Mouse (Mus musculus) left cerebral cortex, adult 2 months (tissue): Measurements from ENCODE around the gene Kcnk6. TPM values are rescaled to one million over a fixed set of nuclear protein-coding genes. Genes with fewer than 3 reads are reported as not detected.

Experiments used
- DNase-seq, 2 experiments: peaks; one replicate each; pipeline ENCODE4 v3.0.0; 2021 to 2022; ENCODE audit warnings: low spot score in 2 of 2, mixed read lengths in 1 of 2; ENCODE audit errors: extremely low spot score in 1 of 2
- H3K27ac ChIP-seq: fragments of 200-600 bp; 2 replicates; pipeline ENCODE4 v1.8.1; 2022
- H3K4me3 ChIP-seq: fragments of 200-600 bp; 2 replicates; pipeline ENCODE4 v1.8.1; 2022
- CTCF ChIP-seq: fragments of 200-600 bp; IDR thresholded peaks from 2 replicates; pipeline ENCODE4 v1.8.1; 2022; ENCODE audit warnings: antibody characterized with exemption, mild to moderate bottlenecking, moderate library complexity
- intact Hi-C: fragments of 180-260 bp; cut with DNase I; formaldehyde crosslinking; loops from one replicate; pipeline ENCODE4 v1.15.1; 2025
- total RNA-seq, 2 experiments: library from RNA; stranded (reverse); gene quantifications; 2 replicates each; pipeline ENCODE4 v1.2.3; 2021

Gene Kcnk6
- total RNA-seq, 2 experiments from 2014 or later: 2.9 to 3.3 TPM

- intact Hi-C loops: loop anchor here (10.0 kb wide), 1 partner anchor 185 kb away; no protein-coding TSS in a partner anchor
Measured at GRCm38 (mm10) chr7:29179323-29179722, 53.0 kb downstream of the Kcnk6 start.

DNA sequence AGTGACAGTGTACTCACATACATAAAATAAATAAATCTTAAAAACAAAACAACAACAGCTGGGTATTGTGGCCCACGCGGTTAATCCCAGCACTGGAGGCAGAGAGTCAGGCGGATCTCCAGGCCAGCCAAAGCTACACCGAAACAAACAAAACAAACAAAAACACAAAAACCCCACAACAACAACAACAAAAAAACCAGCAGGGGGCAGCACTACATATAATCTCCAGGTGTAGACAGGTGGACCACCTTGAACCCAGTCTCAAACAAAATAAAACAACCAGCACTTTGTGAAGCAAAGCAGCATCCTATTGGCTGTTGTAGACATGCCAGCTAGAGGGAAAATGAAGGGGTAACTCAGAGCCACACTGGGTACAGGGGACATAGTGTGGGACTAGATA is 54.2 kb downstream of the Kcnk6 start:
- Histone ChIP-seq H3K4me3 (no peak overlapping the region), H3K27ac (no peak overlapping the region)
- intact Hi-C loops: loop anchor here (10.0 kb wide), 1 partner anchor 187 kb away; no protein-coding TSS in a partner anchor
- peak; percentile 39 for TF ChIP-seq CTCF
- no peak for DNase-seq

More at GRCm38 (mm10) chr7:29179323-29179722, 53.0 kb downstream of the Kcnk6 start:
- Histone ChIP-seq H3K4me3 (peak overlapping the region; percentile 87), H3K27ac (no peak overlapping the region)
- TF ChIP-seq CTCF: no peak
- no peak for DNase-seq

DNA sequence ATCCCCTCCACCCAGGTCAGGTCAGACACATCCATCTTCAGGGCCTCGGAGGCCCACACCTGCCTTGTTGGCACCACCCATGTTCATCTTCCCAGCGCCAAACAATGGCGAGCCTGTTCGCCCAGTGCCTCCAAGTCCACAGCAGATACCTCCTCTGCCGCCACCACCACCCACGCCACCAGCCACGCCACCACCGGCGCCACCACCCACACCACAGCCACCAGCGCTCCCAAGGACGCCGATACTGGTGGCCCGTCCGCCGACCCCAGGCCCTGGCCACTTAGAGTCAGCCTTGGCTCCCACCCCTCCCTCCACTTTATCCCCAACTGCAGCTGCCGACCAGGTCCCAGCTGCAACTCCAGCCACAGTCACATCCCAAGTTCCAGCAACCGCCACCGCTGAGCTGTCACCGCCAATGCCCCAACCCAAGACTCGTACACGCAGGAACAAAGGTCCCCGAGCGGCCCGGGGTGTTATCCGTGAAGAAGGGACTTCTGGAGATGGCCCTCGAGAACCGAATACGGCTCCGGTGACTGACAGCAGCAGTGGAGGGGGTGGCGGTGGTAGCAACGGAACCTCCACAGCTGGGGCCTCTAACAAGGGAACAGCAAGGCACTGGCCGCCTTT is 59.8 kb downstream of the Kcnk6 start:
- intact Hi-C loops: loop anchor here (10.0 kb wide), 1 partner anchor 192 kb away; no protein-coding TSS in a partner anchor
- DNase-seq: peak in 1 of 2 experiments; percentile 12
- Histone ChIP-seq H3K27ac (no peak overlapping the region), H3K4me3 (no peak overlapping the region)
- TF ChIP-seq CTCF: no peak

Other genes with a start within 250 kb of the Kcnk6 start
- gene Ryr1, start 107.3 kb downstream of the Kcnk6 start, total RNA-seq: 10 to 100 TPM in 1 of 2 experiments, 1 to 10 TPM in 1; 7.7 to 10.5 TPM
- 1 to 10 TPM; 1.2 to 1.4 TPM for gene Rasgrp4, start 97.7 kb downstream of the Kcnk6 start, total RNA-seq
- gene Fam98c, start 76.3 kb downstream of the Kcnk6 start, total RNA-seq: 10 to 100 TPM; 34.3 to 38.3 TPM
- 1 to 10 TPM; 1.4 to 1.8 TPM for gene Ggn, start 62.3 kb downstream of the Kcnk6 start, total RNA-seq
- 10 to 100 TPM; 56.0 to 59.3 TPM for gene Spred3, start 62.1 kb downstream of the Kcnk6 start, total RNA-seq
- 100 to 1,000 TPM; 128 to 132 TPM for gene Psmd8, start 51.8 kb downstream of the Kcnk6 start, total RNA-seq
- 1 to 10 TPM; 1.3 TPM for gene Catsperg1, start 18.5 kb downstream of the Kcnk6 start, total RNA-seq
- gene Yif1b, start 5.8 kb upstream of the Kcnk6 start, total RNA-seq: 10 to 100 TPM; 44.3 to 47.2 TPM
- gene 2200002D01Rik, start 16.0 kb upstream of the Kcnk6 start, total RNA-seq: under 1 TPM in 1 of 2 experiments, not detected in 1; 0.32 TPM
- gene Spint2, start 49.4 kb upstream of the Kcnk6 start, total RNA-seq: 10 to 100 TPM; 26.4 to 27.8 TPM
- gene Ppp1r14a, start 56.8 kb upstream of the Kcnk6 start, total RNA-seq: 10 to 100 TPM; 15.1 to 18.2 TPM
- 100 to 1,000 TPM; 114 to 128 TPM for gene Dpf1, start 71.4 kb upstream of the Kcnk6 start, total RNA-seq